Mouse (Mus musculus): ENCODE measurements around the gene Lrr1.
A peak's percentile ranks its signal among the peaks of the same experiment; 100 is the strongest.
"Not testable (repeated sequence)": the region's sequence is repeated elsewhere in the genome, so short reads cannot be mapped to it uniquely, and the experiment has no call there.

The Lrr1 gene

DNA sequence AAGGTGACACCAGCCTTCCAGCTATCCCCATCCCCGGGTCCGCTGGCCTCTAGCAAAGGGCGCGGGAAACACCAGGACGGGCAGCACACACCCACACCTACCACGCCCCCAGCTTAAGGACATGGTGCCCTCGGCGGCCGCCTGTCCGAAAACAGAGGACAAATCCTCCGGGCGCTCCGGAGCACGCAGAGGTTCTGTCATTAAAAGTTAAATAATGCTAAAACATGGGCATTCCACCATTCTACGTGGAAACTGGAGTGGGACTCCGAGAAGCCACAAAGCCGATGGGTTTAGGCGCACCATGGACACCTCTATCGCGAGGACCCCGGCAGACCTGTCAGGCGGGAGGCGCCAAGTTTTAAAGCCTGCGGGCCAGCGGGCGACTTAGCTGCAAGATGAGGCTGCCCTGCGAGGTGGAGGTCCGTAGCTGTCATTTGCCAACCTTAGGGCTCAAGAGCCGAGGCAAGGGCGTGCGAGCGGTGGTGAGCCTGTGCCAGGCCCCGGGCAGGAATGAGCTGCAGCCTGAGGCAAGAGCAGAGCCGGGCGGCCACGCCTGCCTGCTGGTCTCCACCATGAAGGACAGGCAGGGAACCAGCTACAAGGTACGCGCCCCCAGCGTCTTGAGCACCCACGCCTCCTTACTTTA, at the start of gene Lrr1:
Lrr1 (plus strand) TSS at position 354 of the 646 bp plus-strand sequence.
- peak; percentile 82 for DNase-seq (ENCODE audit: low spot score)

GRCm38 (mm10) chr12:69119908-69120307, 48.7 kb upstream of the Lrr1 start:
- DNase-seq (ENCODE audit: low spot score): no peak

DNA sequence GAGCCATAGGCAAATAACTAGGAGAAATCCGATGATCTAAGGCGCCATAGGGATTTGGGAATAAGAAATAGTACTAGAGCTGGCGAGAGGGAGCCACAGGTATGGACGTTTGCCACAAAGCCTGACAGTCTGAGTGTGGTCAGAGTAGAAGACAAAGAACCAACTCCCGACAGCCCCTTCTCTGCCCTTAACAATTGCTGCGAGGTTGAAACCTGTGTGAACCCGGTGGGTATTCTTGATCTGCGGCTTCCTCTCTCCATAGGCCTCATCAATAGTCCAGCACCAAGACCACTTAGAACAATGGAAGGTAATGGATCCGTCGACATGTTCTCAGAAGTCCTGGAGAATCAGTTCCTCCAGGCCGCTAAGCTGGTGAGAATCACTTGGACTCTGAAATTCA, 45.8 kb upstream of the Lrr1 start:
- no peak for DNase-seq (ENCODE audit: low spot score)

DNA sequence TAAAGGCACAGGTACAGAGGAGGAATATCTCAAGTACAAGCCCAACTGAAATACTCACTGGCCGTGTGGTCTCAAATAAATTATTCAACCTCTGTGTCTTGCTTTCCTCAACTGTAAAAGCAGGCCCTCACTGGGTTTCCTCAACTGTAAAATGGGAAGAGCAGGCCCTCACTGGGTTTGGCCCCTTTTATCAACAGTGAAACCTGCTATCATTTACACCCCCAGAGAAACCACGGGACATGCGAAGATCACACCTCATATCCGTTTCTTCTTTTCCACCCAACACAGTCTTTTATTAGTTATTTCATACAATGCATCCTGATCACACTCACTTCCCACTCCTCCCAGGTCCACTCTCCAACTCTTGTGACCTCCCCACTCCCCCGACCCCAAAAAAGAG, 43.5 kb upstream of the Lrr1 start:
- no peak for DNase-seq (ENCODE audit: low spot score)

- peak; percentile 34 for DNase-seq (ENCODE audit: low spot score)
Measured at GRCm38 (mm10) chr12:69127170-69127569, 41.4 kb upstream of the Lrr1 start.

- no peak for DNase-seq (ENCODE audit: low spot score)
Measured at GRCm38 (mm10) chr12:69127626-69128025, 41.0 kb upstream of the Lrr1 start.

GRCm38 (mm10) chr12:69129634-69130310, 38.8 kb upstream of the Lrr1 start:
- no peak for DNase-seq (ENCODE audit: low spot score)

DNA sequence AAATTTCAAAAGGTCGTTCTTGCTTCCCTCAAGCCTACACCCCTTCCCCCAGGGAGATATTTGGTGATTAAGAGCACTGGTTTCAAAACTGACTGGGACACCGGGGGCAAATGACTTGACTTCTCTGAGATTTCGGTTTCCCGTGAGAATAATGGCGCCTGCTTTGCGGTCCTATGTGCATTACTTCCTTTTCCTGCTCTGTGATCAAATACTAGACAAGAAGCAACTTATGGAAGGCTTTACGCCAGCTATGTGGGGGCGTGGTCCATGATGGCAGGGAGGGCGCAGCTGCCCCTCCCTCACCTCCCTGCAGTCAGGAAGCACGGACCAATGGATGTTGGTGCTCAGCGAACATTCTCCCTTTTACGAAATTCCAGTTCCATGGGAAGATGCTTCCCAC, 38.1 kb upstream of the Lrr1 start:
- DNase-seq (ENCODE audit: low spot score): no peak

- DNase-seq (ENCODE audit: low spot score): no peak
Measured at GRCm38 (mm10) chr12:69131267-69131666, 37.3 kb upstream of the Lrr1 start.

DNA sequence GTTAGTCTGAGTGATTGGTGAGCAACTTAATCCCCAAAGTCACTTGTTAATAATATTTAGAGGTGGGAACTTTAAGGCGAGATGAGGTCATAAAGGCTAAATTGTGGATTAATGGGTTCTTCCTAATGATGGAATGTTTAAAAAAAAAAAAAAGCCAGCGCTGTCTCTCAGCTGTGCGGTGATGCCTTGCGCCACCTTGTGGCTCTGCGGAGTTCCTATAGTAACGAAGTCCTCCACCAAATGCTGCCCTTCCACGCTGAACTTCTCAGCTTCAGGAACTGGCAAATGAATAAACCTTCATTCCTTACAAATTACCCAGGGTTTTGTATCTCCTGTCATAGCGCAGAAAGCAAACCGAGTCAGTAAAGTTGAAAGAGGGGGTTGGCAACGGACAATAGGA, 36.6 kb upstream of the Lrr1 start:
- peak; percentile 21 for DNase-seq (ENCODE audit: low spot score)

DNA sequence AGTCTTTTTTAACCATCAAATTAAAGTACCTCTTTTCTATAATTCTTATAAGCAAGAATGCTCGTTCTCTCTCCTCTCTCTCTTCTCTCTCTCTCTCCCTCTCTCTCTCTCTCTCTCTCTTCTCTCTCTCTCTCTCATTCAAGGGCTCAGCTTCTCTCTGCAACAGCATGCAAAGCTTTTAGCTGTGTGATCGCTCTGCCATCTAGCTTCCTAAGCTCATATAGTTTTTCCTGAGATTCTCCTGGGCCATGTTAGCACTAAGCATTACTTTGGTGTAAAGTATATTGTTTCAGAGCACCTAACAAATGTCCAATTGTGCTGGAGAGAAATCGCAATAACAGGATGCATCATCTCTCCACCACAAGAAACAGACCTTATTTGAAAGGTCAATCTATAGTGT, 29.4 kb upstream of the Lrr1 start:
- DNase-seq (ENCODE audit: low spot score): no peak

GRCm38 (mm10) chr12:69139841-69140240, 28.8 kb upstream of the Lrr1 start:
- DNase-seq (ENCODE audit: low spot score): no peak

DNA sequence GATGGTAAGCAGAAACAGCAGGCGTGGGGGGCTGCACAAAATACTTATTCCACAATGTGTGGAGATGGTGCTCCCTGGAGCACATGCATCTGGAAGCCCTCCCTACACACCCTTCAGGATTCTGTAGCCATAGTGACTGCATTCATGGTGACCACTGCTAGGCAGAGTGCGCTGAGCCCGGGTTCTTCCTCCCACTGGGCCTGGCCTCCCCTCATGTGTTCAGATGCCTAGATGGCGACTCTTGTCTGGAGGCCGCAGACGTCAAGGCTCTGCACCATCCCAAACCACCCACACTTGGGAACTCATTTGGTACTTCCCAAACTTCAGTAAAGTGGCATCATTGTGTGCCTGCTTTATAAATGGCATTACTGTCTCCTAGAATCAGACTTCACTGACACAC, 25.2 kb upstream of the Lrr1 start:
- no peak for DNase-seq (ENCODE audit: low spot score)

DNA sequence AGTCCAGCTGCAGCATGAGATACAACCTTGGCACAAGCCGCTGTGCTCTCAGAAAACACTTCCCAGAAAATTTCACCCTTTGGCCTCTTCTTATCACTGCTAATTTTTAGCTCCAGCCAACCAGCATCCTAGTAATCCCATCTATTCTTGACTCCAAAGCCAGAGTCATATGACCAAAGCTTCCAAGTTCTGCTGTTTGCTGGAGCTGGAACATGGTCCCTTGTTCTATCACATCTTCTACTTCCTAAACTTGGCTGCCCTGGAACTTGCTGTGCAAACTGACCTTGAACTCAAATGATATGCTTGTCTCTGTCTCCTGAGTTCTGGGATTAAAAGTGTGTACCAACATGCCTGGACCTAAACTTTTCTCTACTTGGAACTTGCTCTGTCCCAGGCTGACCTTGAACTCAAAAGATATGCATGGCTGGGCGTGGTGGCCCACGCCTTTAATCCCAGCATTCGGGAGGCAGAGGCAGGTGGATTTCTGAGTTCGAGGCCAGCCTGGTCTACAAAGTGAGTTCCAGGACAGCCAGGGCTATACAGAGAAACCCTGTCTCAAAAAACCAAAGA, 21.4 kb upstream of the Lrr1 start:
- DNase-seq (ENCODE audit: low spot score): no peak

- no peak for DNase-seq (ENCODE audit: low spot score)
Measured at GRCm38 (mm10) chr12:69150049-69150448, 18.6 kb upstream of the Lrr1 start.

GRCm38 (mm10) chr12:69155923-69156322, 12.7 kb upstream of the Lrr1 start:
- DNase-seq (ENCODE audit: low spot score): no peak

DNA sequence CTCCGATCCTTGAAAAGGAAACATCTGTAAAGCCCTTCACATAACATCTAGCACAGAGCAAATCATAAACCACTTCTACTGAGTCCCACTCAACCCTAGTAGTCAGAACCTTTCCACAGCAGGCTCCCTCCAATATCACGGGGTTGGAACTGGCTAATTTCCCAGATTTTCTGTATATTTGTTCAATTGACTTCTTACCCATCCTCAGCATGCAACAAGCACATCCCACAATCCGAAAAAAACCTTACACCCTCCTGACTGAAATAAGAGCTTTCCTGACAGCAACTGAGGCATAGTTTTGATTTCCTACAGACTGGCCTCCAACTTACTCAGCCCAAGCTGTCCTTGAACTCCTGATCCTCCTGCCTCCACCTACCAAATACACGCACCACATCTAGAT, 12.2 kb upstream of the Lrr1 start:
- no peak for DNase-seq (ENCODE audit: low spot score)

- DNase-seq (ENCODE audit: low spot score): no peak
Measured at GRCm38 (mm10) chr12:69157107-69157506, 11.5 kb upstream of the Lrr1 start.

GRCm38 (mm10) chr12:69158366-69158764, 10.2 kb upstream of the Lrr1 start:
- DNase-seq (ENCODE audit: low spot score): no peak

DNA sequence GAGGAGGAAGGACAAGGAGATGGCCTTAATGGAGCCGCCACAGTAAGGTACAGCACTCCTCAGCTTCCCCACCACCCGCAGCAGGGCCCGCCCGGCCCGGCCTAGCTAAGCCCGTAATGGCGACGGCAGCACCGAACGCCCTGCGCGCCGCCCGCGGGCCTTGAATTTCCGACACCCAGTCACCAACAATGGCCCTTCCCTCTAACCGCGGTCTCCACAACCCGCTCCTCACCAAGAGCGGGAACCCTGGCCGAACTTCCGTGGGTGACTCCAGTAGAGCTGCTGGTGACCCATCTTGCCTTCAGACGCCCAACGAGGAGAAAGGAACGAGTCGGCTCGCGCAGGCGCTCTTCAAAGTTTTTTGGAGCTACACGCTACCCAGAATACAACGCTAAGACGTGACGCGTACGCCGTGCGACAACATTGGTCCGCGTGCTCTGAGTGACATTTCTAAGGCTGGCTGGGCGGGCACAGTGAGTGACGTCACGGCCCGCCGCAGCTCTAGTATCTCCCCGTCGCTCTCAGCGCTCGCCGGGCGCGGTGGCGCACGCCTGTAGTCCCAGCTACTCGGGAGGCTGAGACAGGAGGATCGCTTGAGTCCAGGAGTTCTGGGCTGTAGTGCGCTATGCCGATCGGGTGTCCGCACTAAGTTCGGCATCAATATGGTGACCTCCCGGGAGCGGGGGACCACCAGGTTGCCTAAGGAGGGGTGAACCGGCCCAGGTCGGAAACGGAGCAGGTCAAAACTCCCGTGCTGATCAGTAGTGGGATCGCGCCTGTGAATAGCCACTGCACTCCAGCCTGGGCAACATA, 9.6 kb upstream of the Lrr1 start, which contains the start of gene Rps29:
Rps29 (minus strand) TSS at position 422 of the 813 bp plus-strand sequence.
- peak; percentile 98 for DNase-seq (ENCODE audit: low spot score)

- peak; percentile 42 for DNase-seq (ENCODE audit: low spot score)
Measured at GRCm38 (mm10) chr12:69159578-69159940, 9.1 kb upstream of the Lrr1 start.

- not testable (repeated sequence) for DNase-seq (ENCODE audit: low spot score)
Measured at GRCm38 (mm10) chr12:69160677-69161076, 7.9 kb upstream of the Lrr1 start.

DNA sequence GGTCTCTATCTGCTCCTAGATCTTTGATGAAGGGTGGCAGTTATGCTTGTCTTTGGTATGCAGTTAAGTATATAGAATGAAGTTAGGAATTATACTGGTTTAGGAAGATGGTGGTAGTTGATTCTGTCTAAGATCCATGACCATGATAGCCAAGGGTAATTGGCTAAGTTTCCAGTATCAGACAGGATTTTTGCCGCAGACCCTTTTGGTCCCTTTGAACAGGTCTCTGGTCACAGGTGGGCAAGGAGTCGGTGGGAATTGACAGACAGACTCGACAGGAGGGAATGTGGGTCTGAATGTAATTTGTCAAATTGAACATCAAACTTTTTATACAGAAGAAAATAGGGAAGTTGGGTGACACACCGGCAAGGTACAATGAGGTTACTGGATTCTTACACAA, 5.0 kb upstream of the Lrr1 start:
- DNase-seq (ENCODE audit: low spot score): not testable (repeated sequence)

Data from T-cell, adult 2 months (primary cell).